Mouse (Mus musculus): Measurements from ENCODE around the gene Dyx1c1.

DNA sequence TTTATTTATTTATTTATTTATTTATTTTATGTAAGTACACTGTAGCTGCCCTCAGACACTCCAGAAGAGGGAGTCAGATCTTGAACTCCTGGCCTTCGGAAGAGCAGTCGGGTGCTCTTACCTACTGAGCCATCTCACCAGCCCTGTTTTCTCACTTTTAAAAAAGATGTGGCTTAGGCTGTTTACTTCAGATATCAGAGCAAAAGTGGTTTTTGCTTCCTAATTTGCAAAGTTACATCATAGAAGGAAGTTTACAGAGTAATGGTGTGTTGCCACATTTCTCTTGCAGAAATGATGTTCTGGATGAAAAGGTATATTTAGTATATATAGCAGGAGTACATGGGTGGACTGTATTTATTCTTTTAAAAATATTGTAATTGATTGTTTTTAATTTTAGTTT lies 32.8 kb downstream of the Dyx1c1 start:
- no peak for TF ChIP-seq ZNF384 (IDR thresholded peaks at IDR 0.05; ENCODE audit: low read depth, low read length)
- no peak for TF ChIP-seq HCFC1 (IDR thresholded peaks at IDR 0.05; ENCODE audit: borderline replicate concordance, insufficient read depth, low read length)
- TF ChIP-seq MAFK (IDR thresholded peaks at IDR 0.05; ENCODE audit: insufficient read depth, low read depth, low read length): no peak

All from ES-E14 (cell line).